Mouse (Mus musculus) thymus, adult 2 months (tissue): ENCODE results near the gene Nell1. TPM values are rescaled to one million over a fixed set of nuclear protein-coding genes. Genes with fewer than 3 reads are reported as not detected.

ENCODE experiments used
- DNase-seq: peaks from one replicate; pipeline ENCODE4 v3.0.0; 2021
- H3K27ac ChIP-seq: fragments of 200-500 bp; 2 replicates; pipeline ENCODE4 v1.5.1; 2012; ENCODE audit warnings: low read length, control low read depth; ENCODE audit not compliant: control insufficient read depth, insufficient read depth
- H3K27me3 ChIP-seq: fragments of 200-500 bp; 2 replicates; pipeline ENCODE4 v1.6.1; 2012; ENCODE audit warnings: mild to moderate bottlenecking, low read length, moderate library complexity, mixed read lengths; ENCODE audit not compliant: control insufficient read depth, insufficient read depth
- H3K36me3 ChIP-seq: fragments of 200-500 bp; 2 replicates; pipeline ENCODE4 v1.6.1; 2012; ENCODE audit warnings: mild to moderate bottlenecking, low read length, moderate library complexity; ENCODE audit not compliant: control insufficient read depth, insufficient read depth
- H3K4me1 ChIP-seq: fragments of 200-500 bp; replicated peaks from 2 replicates; pipeline ENCODE4 v1.6.1; 2012; ENCODE audit warnings: low read length; ENCODE audit not compliant: control insufficient read depth, insufficient read depth
- H3K4me3 ChIP-seq: fragments of 200-500 bp; 2 replicates; pipeline ENCODE4 v1.5.1; 2012; ENCODE audit warnings: mild to moderate bottlenecking, low read length, control low read depth, moderate library complexity; ENCODE audit not compliant: control insufficient read depth, insufficient read depth
- CTCF ChIP-seq: fragments of 200-500 bp; IDR thresholded peaks from 2 replicates; pipeline ENCODE4 v1.5.1; 2012; ENCODE audit warnings: mild to moderate bottlenecking, control low read depth, low read length, moderate library complexity, borderline replicate concordance; ENCODE audit not compliant: control insufficient read depth, poor library complexity, insufficient read depth; ENCODE audit errors: extremely low read depth
- POLR2A ChIP-seq: fragments of 200-500 bp; IDR thresholded peaks from 2 replicates; pipeline ENCODE4 v1.6.1; 2012; ENCODE audit warnings: mild to moderate bottlenecking, low read length, control low read depth, moderate library complexity; ENCODE audit not compliant: control insufficient read depth, poor library complexity, insufficient read depth; ENCODE audit errors: extremely low read depth
- WGBS: fragments of 180-500 bp; shearing (Covaris S2); methylation state at CpG from one replicate; pipeline ENCODE4 v1.1.7; 2018; 5-methylcytosine and 5-hydroxymethylcytosine counted together
- polyA plus RNA-seq: library from polyadenylated mRNA; depleted of rRNA; stranded (reverse); fragments of >200 nt; gene quantifications from 2 replicates; pipeline ENCODE4 v1.2.3, GENCODE M21; 2012

Nell1 gene
- polyA plus RNA-seq, 1 experiment: 0.07 TPM

GRCm38 (mm10) chr7:49946691-49947090 lies 28.0 kb upstream of the Nell1 start:
- H3K27ac ChIP-seq: no peak overlapping the region
- TF ChIP-seq CTCF (no peak), POLR2A (no peak)
- 91% methylated on average over 9 of the region's 9 CpGs for WGBS
- H3K4me3 ChIP-seq: no peak overlapping the region
- H3K27me3 ChIP-seq: no peaks in the 10 kb centered on the region
- H3K36me3 ChIP-seq: no peaks in the 10 kb centered on the region
- no peaks in the 10 kb centered on the region for H3K4me1 ChIP-seq
- DNase-seq: no peak

GRCm38 (mm10) chr7:49953546-49954181 lies 21.0 kb upstream of the Nell1 start:
- no peaks in the 10 kb centered on the region for H3K4me1 ChIP-seq
- no peak overlapping the region for H3K27ac ChIP-seq
- H3K4me3 ChIP-seq: no peak overlapping the region
- H3K36me3 ChIP-seq: no peaks in the 10 kb centered on the region
- no peak for DNase-seq
- 67% methylated on average over 4 of the region's 4 CpGs for WGBS
- TF ChIP-seq CTCF (no peak), POLR2A (no peak)
- no peaks in the 10 kb centered on the region for H3K27me3 ChIP-seq

- Histone ChIP-seq H3K27ac (no peak overlapping the region), H3K4me3 (no peak overlapping the region), H3K27me3 (no peaks in the 10 kb centered on the region), H3K36me3 (no peaks in the 10 kb centered on the region), H3K4me1 (no peaks in the 10 kb centered on the region)
- TF ChIP-seq POLR2A (no peak), CTCF (no peak)
- WGBS: 84% methylated on average over 7 of the region's 7 CpGs
- DNase-seq: no peak
These were observed 19.8 kb upstream of the Nell1 start for GRCm38 (mm10) chr7:49954834-49955233.

GRCm38 (mm10) chr7:49957142-49957541 lies 17.5 kb upstream of the Nell1 start:
- DNase-seq: no peak
- Histone ChIP-seq H3K36me3 (no peaks in the 10 kb centered on the region), H3K4me1 (no peaks in the 10 kb centered on the region), H3K27me3 (no peaks in the 10 kb centered on the region), H3K27ac (no peak overlapping the region), H3K4me3 (no peak overlapping the region)
- 70% methylated on average over 3 of the region's 3 CpGs for whole genome bisulfite sequencing
- no peak for TF ChIP-seq CTCF
- TF ChIP-seq POLR2A: no peak

- Histone ChIP-seq H3K4me1 (no peaks in the 10 kb centered on the region), H3K36me3 (no peaks in the 10 kb centered on the region), H3K4me3 (no peak overlapping the region), H3K27ac (no peak overlapping the region), H3K27me3 (no peaks in the 10 kb centered on the region)
- 94% methylated on average over 2 of the region's 2 CpGs for WGBS
- DNase-seq: no peak
- no peak for TF ChIP-seq POLR2A
- TF ChIP-seq CTCF: no peak
These were observed 10.9 kb upstream of the Nell1 start for GRCm38 (mm10) chr7:49963764-49964163.

GRCm38 (mm10) chr7:49969516-49969915 lies 5.1 kb upstream of the Nell1 start:
- no peak for DNase-seq
- H3K27ac ChIP-seq: no peak overlapping the region
- H3K4me1 ChIP-seq: no peaks in the 10 kb centered on the region
- WGBS: 59% methylated on average over 4 of the region's 4 CpGs
- H3K36me3 ChIP-seq: no peaks in the 10 kb centered on the region
- no peak overlapping the region for H3K4me3 ChIP-seq
- no peak for TF ChIP-seq CTCF
- no peaks in the 10 kb centered on the region for H3K27me3 ChIP-seq

GRCm38 (mm10) chr7:49975441-49976121 lies 917 bp downstream of the Nell1 start:
- TF ChIP-seq POLR2A (no peak), CTCF (no peak)
- no peak for DNase-seq
- H3K27ac ChIP-seq: no peak overlapping the region
- 5% methylated on average over 40 of the region's 40 CpGs for WGBS
- H3K36me3 ChIP-seq: no peaks in the 10 kb centered on the region
- H3K4me1 ChIP-seq: no peaks in the 10 kb centered on the region
- H3K27me3 ChIP-seq: no peaks in the 10 kb centered on the region; the same call in 1 of the 2 replicates
- no peak overlapping the region for H3K4me3 ChIP-seq
